Mouse (Mus musculus): ENCODE results near the gene Ankrd23.

DNA sequence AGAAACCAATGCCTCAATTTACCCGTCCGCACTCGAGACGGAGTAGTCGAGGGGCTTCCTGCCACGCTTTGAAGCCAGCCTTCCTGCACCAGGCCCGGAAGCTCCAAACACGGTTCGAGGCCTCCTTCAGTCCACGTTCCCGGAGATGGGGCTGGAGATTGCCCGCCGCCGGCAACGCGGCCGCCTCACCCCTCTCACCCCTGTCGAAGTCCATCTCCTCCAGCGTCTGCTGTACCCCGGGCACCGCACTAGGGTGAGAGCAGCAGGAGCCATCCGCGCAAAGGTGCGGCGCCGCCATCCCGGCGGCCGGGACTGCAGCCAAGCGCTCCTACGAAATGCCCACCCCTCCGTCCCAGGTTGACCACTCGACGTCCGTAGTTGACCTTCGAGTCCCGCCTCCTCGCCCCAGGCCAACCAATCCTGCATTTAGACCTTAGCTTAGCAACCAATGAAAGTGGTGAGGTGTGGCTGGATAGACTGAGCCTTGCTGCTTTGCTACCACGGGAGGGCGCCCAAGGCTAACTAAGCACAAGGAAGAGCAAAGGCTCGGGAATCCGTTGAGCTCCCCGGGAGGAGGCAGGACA is 10.3 kb upstream of the Ankrd23 start, which contains the start of gene Ankrd39:
- peak; percentile 82 for TF ChIP-seq POLR2A (IDR thresholded peaks at IDR 0.05; ENCODE audit: insufficient read depth, low read depth, low read length)
- no peak; the same call in none of the 2 replicates for TF ChIP-seq CTCF (IDR thresholded peaks at IDR 0.05)
- peak; percentile 99 for TF ChIP-seq EP300 (IDR thresholded peaks at IDR 0.05; ENCODE audit: insufficient read depth, low read depth, low read length)
